ENCODE assay signal across 15 mouse cellular contexts in the genomic region with DNA sequence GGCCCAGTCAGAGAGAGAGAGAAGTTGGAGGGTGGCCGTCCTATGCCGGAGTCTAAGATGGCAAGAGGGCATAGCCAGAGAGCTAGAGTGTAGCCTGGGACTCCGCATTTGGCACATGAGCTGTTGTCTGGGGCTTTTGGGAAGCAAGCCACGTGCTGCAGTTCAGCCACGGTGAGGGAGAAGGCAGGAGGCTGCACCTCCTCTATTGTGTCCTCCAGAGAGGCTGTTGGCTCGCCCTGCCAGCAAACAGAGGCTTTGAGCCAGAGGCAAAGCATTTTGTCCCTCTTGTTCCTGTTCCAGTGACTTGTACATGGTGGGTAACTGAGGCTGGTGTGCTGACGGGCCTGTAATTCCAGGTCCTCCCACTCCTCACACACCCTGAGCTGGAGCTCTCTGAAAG. TPM values are rescaled to one million over a fixed set of nuclear protein-coding genes. Genes with fewer than 3 reads are reported as not detected.
DNase-seq lines count a peak whose midpoint lies in the region; ATAC-seq lines count a peak whose summit lies in the region.
"Had no signal": no experiment of that assay in that cellular context is flagged by ENCODE, and none has a peak within 500 bp of the region (broad histone marks: within the 10 kb centered on the region; RNA-seq: fewer than 3 reads in every experiment).

No protein-coding gene starts in this region.

- H3K4me2 ChIP-seq in forebrain, embryonic 15.5 days (replicated peaks), result no peak overlapping the region

- H3K27me3 ChIP-seq in forebrain, embryonic 15.5 days, result no peaks in the 10 kb centered on the region
- H3K27me3 ChIP-seq: heart, embryonic 15.5 days had no signal

- intact Hi-C loops in heart, postnatal 36 days (cut with DNase I), result no loop called here

- H3K27ac ChIP-seq in forebrain, embryonic 15.5 days (replicated peaks), result peak overlapping the region; percentile 85
- H3K27ac ChIP-seq: heart, embryonic 15.5 days had no signal

- no peak for ATAC-seq in cerebellum, adult (ENCODE audit: insufficient number of reproducible peaks, low FRiP score, low TSS enrichment)
- ATAC-seq in forebrain, embryonic 15.5 days (replicated peaks), result no peak

- peak; percentile 34 for DNase-seq in cerebellum, adult 11 months
- DNase-seq in heart, postnatal 36 days, result peak; percentile 6 to 11
- no peak for DNase-seq in heart, adult 11 months
- DNase-seq in lung, postnatal 10 days, result peak; percentile 10
- no peak for DNase-seq in lung, postnatal 36 days
- DNase-seq in natural killer cell, adult 2 months (ENCODE audit: low spot score in 2 of 2), result no peak
- DNase-seq: adrenal gland, postnatal 25 days; liver; thymus, postnatal 14 days had no signal

- H3K36me3 ChIP-seq in forebrain, embryonic 15.5 days, result no peaks in the 10 kb centered on the region
- H3K36me3 ChIP-seq: heart, embryonic 15.5 days had no signal

- H3K9me3 ChIP-seq in forebrain, embryonic 15.5 days, result no peaks in the 10 kb centered on the region
- H3K9me3 ChIP-seq: heart, embryonic 15.5 days had no signal

- peaks cover 17% of the 10 kb centered on the region for H3K4me1 ChIP-seq in forebrain, embryonic 15.5 days

- no peak overlapping the region for H3K4me3 ChIP-seq in forebrain, embryonic 15.5 days
- H3K4me3 ChIP-seq: heart, embryonic 15.5 days had no signal

- 70% methylated on average over 7 of the region's 7 CpGs for WGBS in forebrain, embryonic 15.5 days

- H3K9ac ChIP-seq in forebrain, embryonic 15.5 days (replicated peaks), result no peak overlapping the region
- H3K9ac ChIP-seq: heart, embryonic 15.5 days had no signal

RNA-seq across cellular contexts. Expression of a gene that starts 32.0 kb away (rescaled TPM):
- 10 to 100 TPM; 12.0 to 12.6 TPM for total RNA-seq in heart, postnatal 36 days (2021)
- polyA plus RNA-seq in forebrain, embryonic 15.5 days (2015; fragmentation: Nextera tagmentation; extraction: Ambion mirVana), result 14.7 and 17.3 TPM in 2 replicates

RNA-seq across cellular contexts. Expression of a gene that starts 50.1 kb away (rescaled TPM):
- not detected for total RNA-seq in heart, postnatal 36 days (2021)
- not detected in 2 replicates for polyA plus RNA-seq in forebrain, embryonic 15.5 days (2015; fragmentation: Nextera tagmentation; extraction: Ambion mirVana)
- total RNA-seq: adrenal gland, postnatal 25 days; left cerebral cortex, adult 8-10 months had no signal
- polyA plus RNA-seq: heart, embryonic 15.5 days; intestine, embryonic 14.5 days; stomach, embryonic 14.5 days had no signal

Comparison
In these comparisons a context has a peak if more than half of its experiments do, and no peak if none do; other contexts are left out.
1. DNase-seq: peak in cerebellum, adult 11 months (single experiment), heart, postnatal 36 days (2 of 2) and lung, postnatal 10 days (single experiment); none in heart, adult 11 months (single experiment), lung, postnatal 36 days (single experiment) and natural killer cell, adult 2 months (0 of 2).